Mouse (Mus musculus) mouse embryonic stem cell (cell line): ENCODE measurements around the gene Wdfy2.

Experiments used
- in situ Hi-C, 2 experiments: fragments of 300-500 bp; cut with MboI; formaldehyde crosslinking; loops; 1 replicate in 1 of 2; 3 replicates in 1 of 2; pipeline ENCODE4 v1.14.3; 2019 to 2020; ENCODE audit warnings: low sequenced_read_pairs in 2 of 2, low pct_unique_long_range_greater_than_20kb in 1 of 2, mixed read lengths in 1 of 2; ENCODE audit not compliant: unreplicated experiment in 1 of 2

Wdfy2 gene

GRCm38 (mm10) chr14:62898061-62898460 lies 60.6 kb downstream of the Wdfy2 start:
- in situ Hi-C loops, result no loop called here

GRCm38 (mm10) chr14:62907888-62908287 lies 70.4 kb downstream of the Wdfy2 start:
- in situ Hi-C loops, result no loop called here

GRCm38 (mm10) chr14:62908550-62908949 lies 71.1 kb downstream of the Wdfy2 start:
- in situ Hi-C loops, result no loop called here

- in situ Hi-C loops, result no loop called here
Measured at GRCm38 (mm10) chr14:62910859-62911258, 73.4 kb downstream of the Wdfy2 start.

- in situ Hi-C loops, result no loop called here
Measured at GRCm38 (mm10) chr14:62915146-62915685, 77.7 kb downstream of the Wdfy2 start.

- in situ Hi-C loops, result no loop called here
Measured at GRCm38 (mm10) chr14:62916488-62917034, 79.1 kb downstream of the Wdfy2 start.

GRCm38 (mm10) chr14:62921401-62921800 lies 83.9 kb downstream of the Wdfy2 start:
- in situ Hi-C loops, result no loop called here

GRCm38 (mm10) chr14:62922637-62923036 lies 85.2 kb downstream of the Wdfy2 start:
- in situ Hi-C loops, result no loop called here

GRCm38 (mm10) chr14:62924800-62925199 lies 87.3 kb downstream of the Wdfy2 start:
- in situ Hi-C loops, result no loop called here

- in situ Hi-C loops, result no loop called here
Measured at GRCm38 (mm10) chr14:62928101-62928541, 90.6 kb downstream of the Wdfy2 start.

GRCm38 (mm10) chr14:62935361-62935760 lies 97.9 kb downstream of the Wdfy2 start:
- in situ Hi-C loops, result loop anchor here in 1 of 2 experiments (10.0 kb wide), 1 partner anchor 51 kb away; no protein-coding TSS in a partner anchor

GRCm38 (mm10) chr14:62936631-62937380 lies 99.3 kb downstream of the Wdfy2 start:
- in situ Hi-C loops, result loop anchor here in 1 of 2 experiments (10.0 kb wide), 1 partner anchor 52 kb away; no protein-coding TSS in a partner anchor

GRCm38 (mm10) chr14:62937675-62938074 lies 100.2 kb downstream of the Wdfy2 start:
- in situ Hi-C loops, result loop anchor here in 1 of 2 experiments (10.0 kb wide), 1 partner anchor 53 kb away; no protein-coding TSS in a partner anchor

- in situ Hi-C loops, result loop anchor here in 1 of 2 experiments (10.0 kb wide), 1 partner anchor 55 kb away; no protein-coding TSS in a partner anchor
Measured at GRCm38 (mm10) chr14:62939435-62939834, 102.0 kb downstream of the Wdfy2 start.

- in situ Hi-C loops, result no loop called here
Measured at GRCm38 (mm10) chr14:62940383-62941074, 103.1 kb downstream of the Wdfy2 start.

- in situ Hi-C loops, result no loop called here
Measured at GRCm38 (mm10) chr14:62946794-62947193, 109.3 kb downstream of the Wdfy2 start.

GRCm38 (mm10) chr14:62956091-62956490 lies 118.6 kb downstream of the Wdfy2 start:
- in situ Hi-C loops, result loop anchor here in 1 of 2 experiments (25.0 kb wide), 1 partner anchor 444 kb away; no protein-coding TSS in a partner anchor

- in situ Hi-C loops, result loop anchor here in 1 of 2 experiments (25.0 kb wide), 1 partner anchor 451 kb away; no protein-coding TSS in a partner anchor
Measured at GRCm38 (mm10) chr14:62963632-62964031, 126.2 kb downstream of the Wdfy2 start.

GRCm38 (mm10) chr14:62965342-62965741 lies 127.9 kb downstream of the Wdfy2 start:
- in situ Hi-C loops, result loop anchor here in 1 of 2 experiments (25.0 kb wide), 1 partner anchor 453 kb away; no protein-coding TSS in a partner anchor
